Mouse (Mus musculus) myocyte (in vitro differentiated cells): ENCODE measurements at regions not wholly inside any gene's neighbourhood (a gene's known extent, or its start where the extent isn't known, plus 50 kb on each side); places are given as distances from the start of the nearest gene placed in this dataset.

Experiments used
- H3K27me3 ChIP-seq: one replicate; pipeline ENCODE4 v1.6.1; 2011; ENCODE audit not compliant: control insufficient read depth, insufficient read depth, insufficient read length
- H3K36me3 ChIP-seq: one replicate; pipeline ENCODE4 v1.6.1; 2011; ENCODE audit not compliant: control insufficient read depth, insufficient read depth
- H3K4me2 ChIP-seq: one replicate; pipeline ENCODE4 v1.6.1; 2011; ENCODE audit warnings: low read depth, control low read depth
- H3K4me3 ChIP-seq: one replicate; pipeline ENCODE4 v1.5.1; 2011; ENCODE audit warnings: mild to moderate bottlenecking, control low read depth, moderate library complexity
- H3K79me2 ChIP-seq: one replicate; pipeline ENCODE4 v1.6.1; 2011; ENCODE audit not compliant: control insufficient read depth, insufficient read depth
- H3ac ChIP-seq: one replicate; pipeline ENCODE4 v1.6.1; 2011; ENCODE audit not compliant: control insufficient read depth, insufficient read length
- CEBPB ChIP-seq: IDR thresholded peaks from 2 replicates; pipeline ENCODE4 v1.6.1; 2011; ENCODE audit warnings: mild to moderate bottlenecking, moderate library complexity; ENCODE audit not compliant: poor library complexity, insufficient read depth, severe bottlenecking
- E2F4 ChIP-seq: IDR thresholded peaks from one replicate; pipeline ENCODE4 v1.6.1; 2011; ENCODE audit warnings: mild to moderate bottlenecking, control low read depth, moderate library complexity; ENCODE audit not compliant: insufficient read depth
- MAX ChIP-seq: IDR thresholded peaks from one replicate; pipeline ENCODE4 v1.6.1; 2011; ENCODE audit warnings: low read depth, mild to moderate bottlenecking, control low read depth
- MYOD1 ChIP-seq, 3 experiments: IDR thresholded peaks; one replicate each; pipeline ENCODE4 v1.6.1; 2011; ENCODE audit warnings: control low read depth in 2 of 3, low read depth in 2 of 3, mild to moderate bottlenecking in 2 of 3, moderate library complexity in 1 of 3; ENCODE audit not compliant: insufficient read length in 2 of 3, control insufficient read depth in 1 of 3
- MYOG ChIP-seq, 3 experiments: IDR thresholded peaks; one replicate each; pipeline ENCODE4 v1.6.1; 2011; ENCODE audit warnings: control low read depth in 2 of 3, low read depth in 2 of 3, mild to moderate bottlenecking in 2 of 3; ENCODE audit not compliant: insufficient read length in 2 of 3, control insufficient read depth in 1 of 3, insufficient read depth in 1 of 3
- POLR2A ChIP-seq: IDR thresholded peaks from one replicate; pipeline ENCODE4 v1.6.1; 2011; ENCODE audit warnings: low read depth, mild to moderate bottlenecking, control low read depth, moderate library complexity; ENCODE audit not compliant: insufficient read length
- POLR2AphosphoS2 ChIP-seq: IDR thresholded peaks from one replicate; pipeline ENCODE4 v1.6.1; 2011; ENCODE audit warnings: low read depth, control low read depth; ENCODE audit not compliant: insufficient read length
- REST ChIP-seq: IDR thresholded peaks from one replicate; pipeline ENCODE4 v1.6.1; 2011; ENCODE audit warnings: mild to moderate bottlenecking, control low read depth, moderate library complexity; ENCODE audit not compliant: insufficient read depth, insufficient read length
- SRF ChIP-seq: IDR thresholded peaks from one replicate; pipeline ENCODE4 v1.6.1; 2011; ENCODE audit warnings: low read depth; ENCODE audit not compliant: control insufficient read depth, insufficient read length
- TCF12 ChIP-seq: IDR thresholded peaks from one replicate; pipeline ENCODE4 v1.6.1; 2011; ENCODE audit warnings: mild to moderate bottlenecking, control low read depth; ENCODE audit not compliant: poor library complexity, insufficient read depth, severe bottlenecking
- TCF3 ChIP-seq: IDR thresholded peaks from one replicate; pipeline ENCODE4 v1.6.1; 2011; ENCODE audit warnings: low read depth, control low read depth; ENCODE audit not compliant: insufficient read length
- USF1 ChIP-seq: IDR thresholded peaks from one replicate; pipeline ENCODE4 v1.6.1; 2011; ENCODE audit warnings: low read depth, mild to moderate bottlenecking, control low read depth, moderate library complexity

DNA sequence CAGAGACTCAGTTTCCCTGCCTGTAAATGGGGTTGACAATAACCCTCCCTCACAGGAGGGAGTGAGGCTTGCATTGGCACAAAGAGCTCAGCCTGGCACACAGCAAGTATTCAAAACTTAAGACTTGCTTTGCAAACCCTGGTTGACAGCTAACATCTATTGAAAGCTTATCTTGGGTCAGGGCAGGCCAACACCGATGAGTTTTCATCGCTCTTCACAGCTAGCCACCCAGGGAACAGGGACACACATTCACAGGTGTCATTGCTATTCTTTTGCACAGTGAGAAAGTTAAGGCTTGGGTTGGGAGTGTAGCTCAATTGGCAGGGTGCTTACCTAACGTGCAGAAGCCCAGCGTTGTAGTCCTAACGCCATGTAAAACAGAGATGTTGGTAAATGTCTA is 86.5 kb upstream of the Ptpn1 start:
- H3K27me3 ChIP-seq, result no peaks in the 10 kb centered on the region
- no peaks in the 10 kb centered on the region for H3K79me2 ChIP-seq
- TF ChIP-seq SRF, result no peak
- no peak for TF ChIP-seq POLR2AphosphoS2
- no peak for TF ChIP-seq TCF3
- no peak for TF ChIP-seq REST
- TF ChIP-seq MYOG (IDR thresholded peaks at IDR 0.05; ENCODE audit: control insufficient read depth in 1 of 3, insufficient read depth in 1 of 3, insufficient read length in 2 of 3, low read depth in 2 of 3), result no peak
- TF ChIP-seq MYOD1 (IDR thresholded peaks at IDR 0.05; ENCODE audit: control insufficient read depth in 1 of 3, insufficient read length in 2 of 3, low read depth in 2 of 3), result no peak
- no peak for TF ChIP-seq POLR2A
- TF ChIP-seq TCF12, result no peak
- no peak for TF ChIP-seq E2F4
- H3K36me3 ChIP-seq, result no peaks in the 10 kb centered on the region
- no peak overlapping the region for H3K4me3 ChIP-seq
- no peak overlapping the region for H3K4me2 ChIP-seq
- H3ac ChIP-seq, result no peak overlapping the region

DNA sequence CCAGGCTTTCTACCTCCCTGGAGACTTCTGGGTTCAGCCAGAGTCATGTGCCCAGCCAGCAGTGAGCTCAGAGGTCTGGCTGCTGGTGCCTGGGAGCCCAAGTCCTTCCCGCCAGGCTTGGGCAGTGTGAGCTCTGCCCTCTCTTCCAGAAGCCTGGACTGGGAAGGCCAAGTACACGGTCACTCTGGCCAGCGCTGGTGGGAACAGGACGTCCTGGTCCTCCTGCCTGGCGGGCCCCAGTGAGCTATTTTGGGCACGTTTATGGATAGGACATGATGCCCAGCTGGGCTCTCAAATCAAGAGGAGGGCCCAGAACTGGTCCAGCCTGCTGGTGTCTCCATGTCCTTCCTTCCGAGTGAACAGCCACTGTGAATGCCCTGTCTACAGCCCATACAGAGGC is 87.3 kb upstream of the Ptpn1 start:
- TF ChIP-seq POLR2A, result no peak
- no peak for TF ChIP-seq CEBPB
- TF ChIP-seq TCF12, result no peak
- TF ChIP-seq USF1, result no peak
- no peak for TF ChIP-seq MAX
- no peak for TF ChIP-seq POLR2AphosphoS2
- TF ChIP-seq E2F4, result no peak
- TF ChIP-seq REST, result no peak
- TF ChIP-seq MYOD1 (IDR thresholded peaks at IDR 0.05; ENCODE audit: control insufficient read depth in 1 of 3, insufficient read length in 2 of 3, low read depth in 2 of 3), result no peak
- TF ChIP-seq SRF, result no peak
- TF ChIP-seq TCF3, result no peak
- TF ChIP-seq MYOG (IDR thresholded peaks at IDR 0.05; ENCODE audit: control insufficient read depth in 1 of 3, insufficient read depth in 1 of 3, insufficient read length in 2 of 3, low read depth in 2 of 3), result no peak
- H3K36me3 ChIP-seq, result no peaks in the 10 kb centered on the region
- no peak overlapping the region for H3K4me2 ChIP-seq
- no peaks in the 10 kb centered on the region for H3K79me2 ChIP-seq
- no peaks in the 10 kb centered on the region for H3K27me3 ChIP-seq
- H3ac ChIP-seq, result no peak overlapping the region
- no peak overlapping the region for H3K4me3 ChIP-seq

DNA sequence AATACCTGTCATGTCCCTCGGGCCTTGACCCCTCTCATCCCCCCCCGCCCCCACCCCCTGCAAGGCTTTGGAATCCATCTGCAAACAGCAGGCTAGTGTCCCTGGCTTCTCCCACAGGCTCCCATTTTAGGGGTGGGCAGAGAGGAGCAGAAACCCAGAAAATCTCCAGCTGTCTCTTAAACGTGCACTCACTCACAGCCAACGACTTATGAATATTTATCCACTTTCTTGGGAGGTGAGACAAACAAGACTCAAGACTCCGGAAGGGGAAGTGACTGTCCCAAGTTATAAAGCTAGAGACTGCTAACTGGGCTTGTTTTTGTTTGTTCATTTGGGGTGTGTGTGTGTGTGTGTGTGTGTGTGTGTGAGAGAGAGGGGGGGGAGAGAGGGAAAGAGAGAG is 87.9 kb upstream of the Ptpn1 start:
- no peak overlapping the region for H3K4me3 ChIP-seq
- TF ChIP-seq POLR2AphosphoS2 (no peak), E2F4 (no peak), POLR2A (no peak), USF1 (no peak), CEBPB (no peak), MYOG (IDR thresholded peaks at IDR 0.05; ENCODE audit: control insufficient read depth in 1 of 3, insufficient read depth in 1 of 3, insufficient read length in 2 of 3, low read depth in 2 of 3) (no peak), TCF12 (no peak), SRF (no peak), MAX (no peak), MYOD1 (IDR thresholded peaks at IDR 0.05; ENCODE audit: control insufficient read depth in 1 of 3, insufficient read length in 2 of 3, low read depth in 2 of 3) (no peak), TCF3 (no peak), REST (no peak)
- H3ac ChIP-seq, result no peak overlapping the region
- no peaks in the 10 kb centered on the region for H3K27me3 ChIP-seq
- no peaks in the 10 kb centered on the region for H3K79me2 ChIP-seq
- no peak overlapping the region for H3K4me2 ChIP-seq
- H3K36me3 ChIP-seq, result no peaks in the 10 kb centered on the region

DNA sequence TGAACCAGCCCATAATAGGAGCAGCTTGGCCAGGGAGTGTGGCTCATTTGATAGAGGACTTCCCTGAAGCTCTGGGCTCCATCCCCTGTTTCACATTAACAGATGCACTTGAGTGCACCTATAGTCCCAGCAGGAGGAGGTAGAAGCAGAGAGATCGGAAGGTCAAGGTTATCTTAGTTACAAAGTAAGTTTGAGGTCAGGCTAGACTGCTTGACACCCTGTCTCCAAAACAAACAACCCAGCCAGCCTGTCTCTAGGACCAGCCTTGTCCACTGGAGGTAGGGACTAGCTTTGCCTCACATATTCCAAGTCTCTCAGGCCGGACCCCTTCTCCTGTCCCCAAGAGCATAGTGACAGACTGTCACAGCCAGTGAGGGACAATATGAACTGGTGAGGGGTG is 88.9 kb upstream of the Ptpn1 start:
- Histone ChIP-seq H3K79me2 (no peaks in the 10 kb centered on the region), H3K36me3 (no peaks in the 10 kb centered on the region), H3K4me3 (no peak overlapping the region), H3K4me2 (no peak overlapping the region), H3ac (no peak overlapping the region), H3K27me3 (no peaks in the 10 kb centered on the region)
- TF ChIP-seq SRF (no peak), USF1 (no peak), TCF3 (no peak), POLR2AphosphoS2 (no peak), MYOD1 (IDR thresholded peaks at IDR 0.05; ENCODE audit: control insufficient read depth in 1 of 3, insufficient read length in 2 of 3, low read depth in 2 of 3) (no peak), POLR2A (no peak), TCF12 (no peak), E2F4 (no peak), MAX (no peak), CEBPB (no peak), MYOG (IDR thresholded peaks at IDR 0.05; ENCODE audit: control insufficient read depth in 1 of 3, insufficient read depth in 1 of 3, insufficient read length in 2 of 3, low read depth in 2 of 3) (no peak), REST (no peak)

DNA sequence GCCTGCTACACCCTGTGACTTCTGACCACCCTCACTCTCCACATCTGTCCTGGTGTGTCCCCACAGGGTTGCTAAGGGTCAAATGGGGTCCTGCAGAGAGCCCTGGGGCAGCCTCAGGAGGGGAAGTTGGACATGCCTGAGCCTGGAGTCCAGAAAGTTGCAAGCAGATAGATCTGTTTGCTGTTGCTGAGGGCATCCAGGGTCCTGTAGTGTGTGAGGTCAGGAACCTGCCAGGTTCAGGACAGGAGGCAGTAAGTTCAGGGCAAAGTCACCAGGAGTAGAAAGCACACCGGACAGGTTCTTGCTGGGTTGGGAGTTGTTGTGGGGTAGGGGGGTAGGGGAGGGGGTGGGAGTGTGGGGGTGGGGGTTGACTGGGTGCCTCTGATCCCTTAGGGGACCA is 89.4 kb upstream of the Ptpn1 start:
- no peaks in the 10 kb centered on the region for H3K27me3 ChIP-seq
- H3K4me2 ChIP-seq, result no peak overlapping the region
- H3K36me3 ChIP-seq, result no peaks in the 10 kb centered on the region
- H3ac ChIP-seq, result no peak overlapping the region
- H3K79me2 ChIP-seq, result no peaks in the 10 kb centered on the region
- no peak overlapping the region for H3K4me3 ChIP-seq
- TF ChIP-seq MYOG (IDR thresholded peaks at IDR 0.05; ENCODE audit: control insufficient read depth in 1 of 3, insufficient read depth in 1 of 3, insufficient read length in 2 of 3, low read depth in 2 of 3), result no peak
